Mouse (Mus musculus) inflammation-experienced regulatory T-cells, adult 6 months (primary cell): ENCODE measurements around the gene Gm2897. TPM values are rescaled to one million over a fixed set of nuclear protein-coding genes. Genes with fewer than 3 reads are reported as not detected.
"Not testable (repeated sequence)": the region's sequence is repeated elsewhere in the genome, so short reads cannot be mapped to it uniquely, and the experiment has no call there.

Experiments
- ATAC-seq: one replicate; pipeline ENCODE4 v1.8.0; 2017
- polyA plus RNA-seq, 3 experiments: library from polyadenylated mRNA; unstranded; fragments of 100-300 nt; shearing (Covaris generic); gene quantifications; one replicate each; pipeline ENCODE4 v1.2.1; 2017

Gene Gm2897
- 10 to 100 TPM in 1 of 3 experiments, 1 to 10 TPM in 2; 1.7 to 12.0 (median 3.6) TPM for polyA plus RNA-seq

GRCm38 (mm10) chr14:3048727-3049512, at the start of gene Gm2897:
TSS of gene Gm2897 (plus strand) at chr14:3049285.
- not testable (repeated sequence) for ATAC-seq

- not testable (repeated sequence) for ATAC-seq
Observed at GRCm38 (mm10) chr14:3029702-3030101, 19.4 kb upstream of the Gm2897 start, which contains the start of gene Gm2888. TSS of gene Gm2888 (plus strand) at chr14:3030002.

- not testable (repeated sequence) for ATAC-seq
Observed at GRCm38 (mm10) chr14:3049513-3049800, 372 bp downstream of the Gm2897 start.

GRCm38 (mm10) chr14:3050087-3050486, 1.0 kb downstream of the Gm2897 start:
- not testable (repeated sequence) for ATAC-seq

- not testable (repeated sequence) for ATAC-seq
Observed at GRCm38 (mm10) chr14:3116051-3116450, 67.0 kb downstream of the Gm2897 start.

Other genes with a start within 250 kb of the Gm2897 start
- gene Gm2888, start 19.3 kb upstream of the Gm2897 start, polyA plus RNA-seq: not detected
- gene Gm10340, start 84.7 kb downstream of the Gm2897 start, polyA plus RNA-seq: not detected
- under 1 TPM in 1 of 3 experiments, not detected in 2; 0.30 TPM for gene Gm5795, start 139.0 kb downstream of the Gm2897 start, polyA plus RNA-seq
- 10 to 100 TPM; 11.1 to 51.5 (median 27.2) TPM for gene D830030K20Rik, start 159.2 kb downstream of the Gm2897 start, polyA plus RNA-seq